Mouse (Mus musculus): Measurements from ENCODE around the gene Spats2. TPM values are rescaled to one million over a fixed set of nuclear protein-coding genes. Genes with fewer than 3 reads are reported as not detected.
A peak's percentile ranks its signal among the peaks of the same experiment; 100 is the strongest.

The Spats2 gene
- polyA plus RNA-seq, 1 experiment = 25.4 TPM

DNA sequence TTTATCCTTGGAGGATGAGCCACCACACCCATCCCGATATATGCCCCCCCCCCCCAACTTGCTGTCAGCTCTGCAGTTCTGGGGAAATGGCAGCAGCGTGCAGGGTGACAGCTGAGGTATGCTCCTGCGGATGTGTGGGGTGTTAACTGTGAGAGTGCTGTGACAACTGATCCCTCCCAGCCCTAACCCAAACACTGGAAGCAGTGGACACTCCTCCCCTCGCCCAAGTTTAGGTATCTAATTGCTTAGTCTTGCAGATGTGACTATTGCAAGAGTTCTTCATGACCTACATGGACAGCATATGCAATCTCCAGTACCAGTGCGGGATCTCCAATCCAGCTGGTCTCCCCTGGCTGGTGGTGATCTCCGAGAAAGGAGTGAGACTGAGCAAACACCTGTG, 30.4 kb upstream of the Spats2 start:
- TF ChIP-seq MYOG (IDR thresholded peaks at IDR 0.05; ENCODE audit: control insufficient read depth, extremely low read depth, insufficient read length) = no peak
- TF ChIP-seq FOSL1 (IDR thresholded peaks at IDR 0.05; ENCODE audit: insufficient read depth, low read length, poor library complexity, severe bottlenecking) = no peak
- TF ChIP-seq MAX (IDR thresholded peaks at IDR 0.05) = no peak
- TF ChIP-seq MYOD1 (IDR thresholded peaks at IDR 0.05; ENCODE audit: control insufficient read depth, insufficient read length, low read depth) = no peak
- TF ChIP-seq USF1 (IDR thresholded peaks at IDR 0.05; ENCODE audit: low read depth) = no peak
- no peak for TF ChIP-seq CEBPB (IDR thresholded peaks at IDR 0.05; ENCODE audit: low read depth)
- no peak for TF ChIP-seq CTCF (IDR thresholded peaks at IDR 0.05; ENCODE audit: control insufficient read depth, insufficient read depth, insufficient read length)
- Histone ChIP-seq H3K36me3 (ENCODE audit: control insufficient read depth, insufficient read depth) (no peaks in the 10 kb centered on the region), H3K79me2 (ENCODE audit: control insufficient read depth, insufficient read depth) (no peaks in the 10 kb centered on the region), H3K4me3 (ENCODE audit: insufficient read depth, poor library complexity, severe bottlenecking) (no peak overlapping the region), H3K27me3 (ENCODE audit: control insufficient read depth, insufficient read depth, insufficient read length) (peaks cover 30% of the 10 kb centered on the region), H3ac (ENCODE audit: control insufficient read depth, insufficient read length, low read depth) (no peak overlapping the region), H3K79me3 (ENCODE audit: low read depth) (no peaks in the 10 kb centered on the region)

- Histone ChIP-seq H3K27me3 (ENCODE audit: control insufficient read depth, insufficient read depth, insufficient read length) (peaks cover 30% of the 10 kb centered on the region), H3ac (ENCODE audit: control insufficient read depth, insufficient read length, low read depth) (no peak overlapping the region), H3K36me3 (ENCODE audit: control insufficient read depth, insufficient read depth) (no peaks in the 10 kb centered on the region), H3K79me2 (ENCODE audit: control insufficient read depth, insufficient read depth) (no peaks in the 10 kb centered on the region), H3K79me3 (ENCODE audit: low read depth) (no peaks in the 10 kb centered on the region), H3K4me3 (ENCODE audit: insufficient read depth, poor library complexity, severe bottlenecking) (no peak overlapping the region)
- TF ChIP-seq CEBPB (IDR thresholded peaks at IDR 0.05; ENCODE audit: low read depth) = no peak
- no peak for TF ChIP-seq USF1 (IDR thresholded peaks at IDR 0.05; ENCODE audit: low read depth)
- TF ChIP-seq MAX (IDR thresholded peaks at IDR 0.05) = no peak
Observed at GRCm38 (mm10) chr15:99096061-99096793, 29.5 kb upstream of the Spats2 start.

DNA sequence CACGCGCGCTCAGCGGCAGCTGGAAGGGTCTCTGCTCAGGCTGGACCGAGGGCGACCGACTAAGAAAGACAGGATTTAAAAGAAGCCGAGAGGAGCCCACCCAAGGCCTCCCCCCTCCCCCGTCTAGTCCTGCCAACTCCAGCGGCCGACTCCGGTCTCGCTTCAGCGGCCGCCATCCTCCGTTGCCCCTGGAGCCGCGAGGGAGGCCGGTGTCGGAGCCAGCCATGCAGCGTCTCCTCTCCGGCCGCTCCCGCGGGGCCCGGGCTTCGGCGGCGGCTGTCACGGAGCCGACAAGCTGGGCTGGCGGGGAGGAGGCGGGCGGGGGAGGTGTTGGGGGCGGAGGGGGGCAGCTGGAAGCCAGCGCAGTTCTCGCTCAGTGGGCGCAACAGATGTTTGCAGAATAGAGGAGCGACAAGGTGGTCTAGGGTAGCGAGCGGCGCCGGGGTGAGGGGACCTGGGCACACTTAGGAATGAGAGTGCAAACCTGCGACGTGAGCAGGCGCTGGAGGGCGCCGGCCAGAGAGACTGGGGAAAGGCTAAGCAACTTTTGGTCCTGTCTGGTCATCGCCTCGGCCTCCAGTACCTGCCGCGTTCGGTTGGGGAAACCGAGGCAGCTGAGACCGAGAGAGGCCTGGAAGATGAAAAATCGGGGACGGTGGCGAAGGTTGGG, 28.8 kb upstream of the Spats2 start:
- Histone ChIP-seq H3K79me2 (ENCODE audit: control insufficient read depth, insufficient read depth) (no peaks in the 10 kb centered on the region), H3ac (ENCODE audit: control insufficient read depth, insufficient read length, low read depth) (peak overlapping the region; percentile 50), H3K4me3 (ENCODE audit: insufficient read depth, poor library complexity, severe bottlenecking) (no peak overlapping the region), H3K27me3 (ENCODE audit: control insufficient read depth, insufficient read depth, insufficient read length) (peaks cover 30% of the 10 kb centered on the region), H3K79me3 (ENCODE audit: low read depth) (no peaks in the 10 kb centered on the region), H3K36me3 (ENCODE audit: control insufficient read depth, insufficient read depth) (no peaks in the 10 kb centered on the region)
- TF ChIP-seq CTCF (IDR thresholded peaks at IDR 0.05; ENCODE audit: control insufficient read depth, insufficient read depth, insufficient read length) = no peak

GRCm38 (mm10) chr15:99097840-99098492, 27.8 kb upstream of the Spats2 start:
- Histone ChIP-seq H3K36me3 (ENCODE audit: control insufficient read depth, insufficient read depth) (no peaks in the 10 kb centered on the region), H3K79me3 (ENCODE audit: low read depth) (no peaks in the 10 kb centered on the region), H3ac (ENCODE audit: control insufficient read depth, insufficient read length, low read depth) (peak overlapping the region; percentile 37), H3K79me2 (ENCODE audit: control insufficient read depth, insufficient read depth) (no peaks in the 10 kb centered on the region), H3K27me3 (ENCODE audit: control insufficient read depth, insufficient read depth, insufficient read length) (peaks cover 30% of the 10 kb centered on the region), H3K4me3 (ENCODE audit: insufficient read depth, poor library complexity, severe bottlenecking) (no peak overlapping the region)
- TF ChIP-seq FOSL1 (IDR thresholded peaks at IDR 0.05; ENCODE audit: insufficient read depth, low read length, poor library complexity, severe bottlenecking) = no peak

DNA sequence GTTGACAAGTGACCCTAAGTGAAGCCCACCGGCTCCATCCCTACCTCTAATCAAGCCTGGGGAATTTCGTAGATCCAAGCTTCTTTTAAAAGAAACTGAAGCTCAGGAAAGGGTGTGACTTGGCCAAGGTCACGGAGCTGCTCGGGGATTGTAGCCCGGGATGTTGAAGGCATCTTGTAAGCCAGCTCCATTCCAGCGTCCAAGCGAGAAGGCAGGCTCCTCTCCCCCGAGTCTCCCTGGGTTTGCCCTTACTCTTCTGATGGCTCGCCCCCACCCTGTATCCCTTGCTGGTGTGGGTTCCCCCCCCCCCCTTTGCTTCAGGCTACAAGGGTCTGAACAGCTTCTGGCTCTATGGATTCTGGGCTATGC, 27.2 kb upstream of the Spats2 start:
- Histone ChIP-seq H3K4me3 (ENCODE audit: insufficient read depth, poor library complexity, severe bottlenecking) (no peak overlapping the region), H3K27me3 (ENCODE audit: control insufficient read depth, insufficient read depth, insufficient read length) (peaks cover 30% of the 10 kb centered on the region), H3K79me2 (ENCODE audit: control insufficient read depth, insufficient read depth) (no peaks in the 10 kb centered on the region), H3K36me3 (ENCODE audit: control insufficient read depth, insufficient read depth) (no peaks in the 10 kb centered on the region), H3K79me3 (ENCODE audit: low read depth) (no peaks in the 10 kb centered on the region), H3ac (ENCODE audit: control insufficient read depth, insufficient read length, low read depth) (no peak overlapping the region)
- TF ChIP-seq FOSL1 (IDR thresholded peaks at IDR 0.05; ENCODE audit: insufficient read depth, low read length, poor library complexity, severe bottlenecking) (no peak), MAX (IDR thresholded peaks at IDR 0.05) (no peak), MYOD1 (IDR thresholded peaks at IDR 0.05; ENCODE audit: control insufficient read depth, insufficient read length, low read depth) (no peak), USF1 (IDR thresholded peaks at IDR 0.05; ENCODE audit: low read depth) (no peak), CEBPB (IDR thresholded peaks at IDR 0.05; ENCODE audit: low read depth) (no peak), MYOG (IDR thresholded peaks at IDR 0.05; ENCODE audit: control insufficient read depth, extremely low read depth, insufficient read length) (no peak), CTCF (IDR thresholded peaks at IDR 0.05; ENCODE audit: control insufficient read depth, insufficient read depth, insufficient read length) (no peak)

GRCm38 (mm10) chr15:99099139-99099556, 26.6 kb upstream of the Spats2 start:
- no peaks in the 10 kb centered on the region for H3K36me3 ChIP-seq (ENCODE audit: control insufficient read depth, insufficient read depth)
- H3K27me3 ChIP-seq (ENCODE audit: control insufficient read depth, insufficient read depth, insufficient read length) = peaks cover 30% of the 10 kb centered on the region
- H3K4me3 ChIP-seq (ENCODE audit: insufficient read depth, poor library complexity, severe bottlenecking) = no peak overlapping the region
- H3K79me2 ChIP-seq (ENCODE audit: control insufficient read depth, insufficient read depth) = no peaks in the 10 kb centered on the region
- TF ChIP-seq USF1 (IDR thresholded peaks at IDR 0.05; ENCODE audit: low read depth) (no peak), FOSL1 (IDR thresholded peaks at IDR 0.05; ENCODE audit: insufficient read depth, low read length, poor library complexity, severe bottlenecking) (no peak), CEBPB (IDR thresholded peaks at IDR 0.05; ENCODE audit: low read depth) (peak; percentile 4), MAX (IDR thresholded peaks at IDR 0.05) (no peak), CTCF (IDR thresholded peaks at IDR 0.05; ENCODE audit: control insufficient read depth, insufficient read depth, insufficient read length) (peak; percentile 96), MYOG (IDR thresholded peaks at IDR 0.05; ENCODE audit: control insufficient read depth, extremely low read depth, insufficient read length) (no peak), MYOD1 (IDR thresholded peaks at IDR 0.05; ENCODE audit: control insufficient read depth, insufficient read length, low read depth) (no peak)
- H3K79me3 ChIP-seq (ENCODE audit: low read depth) = no peaks in the 10 kb centered on the region
- H3ac ChIP-seq (ENCODE audit: control insufficient read depth, insufficient read length, low read depth) = peak overlapping the region; percentile 22

Data from C2C12 (cell line).